Mouse (Mus musculus): ENCODE data around the gene Gm20547. TPM values are rescaled to one million over a fixed set of nuclear protein-coding genes. Genes with fewer than 3 reads are reported as not detected.
"Not testable (repeated sequence)": the region's sequence is repeated elsewhere in the genome, so short reads cannot be mapped to it uniquely, and the experiment has no call there.

Gm20547 gene
- polyA plus RNA-seq, 1 experiment from 2014 or later: 0.07 TPM

- Histone ChIP-seq H3K27me3 (ENCODE audit: low read depth, poor library complexity, severe bottlenecking) (no peaks in the 10 kb centered on the region), H3K4me3 (no peak overlapping the region), H3K36me3 (peaks cover 74% of the 10 kb centered on the region), H3K9me3 (replicated peaks) (no peaks in the 10 kb centered on the region), H3K4me1 (peaks cover 18% of the 10 kb centered on the region), H3K27ac (replicated peaks) (no peak overlapping the region)
- 92% methylated on average over 9 of the region's 9 CpGs for WGBS
- no peak for DNase-seq (ENCODE audit: low spot score)
Observed at GRCm38 (mm10) chr17:34902895-34903294, 21.1 kb upstream of the Gm20547 start.

DNA sequence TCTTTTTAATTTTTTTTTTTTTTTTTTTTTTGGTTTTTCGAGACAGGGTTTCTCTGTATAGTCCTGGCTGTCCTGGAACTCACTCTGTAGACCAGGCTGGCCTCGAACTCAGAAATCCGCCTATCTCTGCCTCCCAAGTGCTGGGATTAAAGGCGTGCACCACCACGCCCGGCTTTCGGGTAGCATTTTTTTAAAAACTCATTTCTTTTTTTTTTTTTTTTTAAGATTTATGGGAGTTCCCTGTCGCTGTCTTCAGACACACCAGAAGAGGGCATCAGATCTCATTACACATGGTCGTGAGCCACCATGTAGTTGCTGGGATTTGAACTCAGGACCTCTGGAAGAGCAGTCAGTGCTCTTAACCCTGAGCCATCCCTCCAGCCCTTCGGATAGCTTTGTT is 20.1 kb upstream of the Gm20547 start:
- Histone ChIP-seq H3K36me3 (peaks cover 65% of the 10 kb centered on the region), H3K4me1 (peaks cover 28% of the 10 kb centered on the region)
- not testable (repeated sequence) for H3K27me3 ChIP-seq (ENCODE audit: low read depth, poor library complexity, severe bottlenecking); H3K9me3 ChIP-seq (replicated peaks); H3K4me3 ChIP-seq; DNase-seq (ENCODE audit: low spot score); H3K27ac ChIP-seq (replicated peaks)
- WGBS: 92% methylated on average over 9 of the region's 10 CpGs

DNA sequence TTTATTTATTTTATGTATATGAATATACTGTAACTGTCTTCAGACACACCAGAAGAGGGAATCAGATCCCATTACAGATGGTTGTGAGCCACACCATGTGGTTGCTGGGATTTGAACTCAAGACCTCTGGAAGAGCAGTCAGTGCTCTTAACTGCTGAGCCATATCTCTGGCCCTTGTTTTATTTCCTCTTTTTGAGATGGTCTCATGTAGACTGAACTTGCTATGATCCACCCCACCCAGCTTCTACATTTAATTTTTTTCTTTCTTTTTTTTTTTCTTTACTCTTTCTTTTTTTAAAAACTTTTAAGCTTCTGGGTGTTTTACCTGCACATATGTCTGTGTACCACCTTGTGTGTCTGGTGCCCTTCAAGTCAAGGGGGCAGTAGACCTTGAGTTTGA is 19.0 kb upstream of the Gm20547 start:
- H3K36me3 ChIP-seq: peaks cover 65% of the 10 kb centered on the region
- H3K27ac ChIP-seq (replicated peaks); H3K27me3 ChIP-seq (ENCODE audit: low read depth, poor library complexity, severe bottlenecking); H3K9me3 ChIP-seq (replicated peaks); DNase-seq (ENCODE audit: low spot score): not testable (repeated sequence)
- H3K4me3 ChIP-seq: peak overlapping the region; percentile 16
- H3K4me1 ChIP-seq: peaks cover 39% of the 10 kb centered on the region

- no peak for DNase-seq (ENCODE audit: low spot score)
- peak overlapping the region; percentile 100 for H3K4me3 ChIP-seq
- peaks cover 60% of the 10 kb centered on the region for H3K36me3 ChIP-seq
- H3K4me1 ChIP-seq: peaks cover 49% of the 10 kb centered on the region
- peak overlapping the region; percentile 99 for H3K27ac ChIP-seq (replicated peaks)
- H3K27me3 ChIP-seq (ENCODE audit: low read depth, poor library complexity, severe bottlenecking): no peaks in the 10 kb centered on the region
- 6% methylated on average over 5 of the region's 5 CpGs for WGBS
- H3K9me3 ChIP-seq (replicated peaks): peaks cover 7% of the 10 kb centered on the region; the same call in 1 of the 2 replicates
Observed at GRCm38 (mm10) chr17:34899890-34900243, 18.0 kb upstream of the Gm20547 start.

- WGBS: under 1% methylated on average over 45 of the region's 45 CpGs
- H3K27ac ChIP-seq (replicated peaks): peak overlapping the region; percentile 99
- peaks cover 54% of the 10 kb centered on the region for H3K36me3 ChIP-seq
- H3K27me3 ChIP-seq (ENCODE audit: low read depth, poor library complexity, severe bottlenecking): no peaks in the 10 kb centered on the region
- peak; percentile 69 for DNase-seq (ENCODE audit: low spot score)
- peaks cover 7% of the 10 kb centered on the region; the same call in 1 of the 2 replicates for H3K9me3 ChIP-seq (replicated peaks)
- H3K4me1 ChIP-seq: peaks cover 53% of the 10 kb centered on the region
- peak overlapping the region; percentile 100 for H3K4me3 ChIP-seq
Observed at GRCm38 (mm10) chr17:34899053-34899889, 17.4 kb upstream of the Gm20547 start.

GRCm38 (mm10) chr17:34898706-34899052 is 16.8 kb upstream of the Gm20547 start:
- 0% methylated on average over 24 of the region's 47 CpGs for WGBS
- Histone ChIP-seq H3K4me1 (peaks cover 59% of the 10 kb centered on the region), H3K36me3 (peaks cover 49% of the 10 kb centered on the region), H3K27ac (replicated peaks) (peak overlapping the region; percentile 99), H3K27me3 (ENCODE audit: low read depth, poor library complexity, severe bottlenecking) (no peaks in the 10 kb centered on the region), H3K9me3 (replicated peaks) (peaks cover 7% of the 10 kb centered on the region; the same call in 1 of the 2 replicates), H3K4me3 (peak overlapping the region; percentile 100)
- no peak for DNase-seq (ENCODE audit: low spot score)

GRCm38 (mm10) chr17:34898160-34898586 is 16.3 kb upstream of the Gm20547 start, which contains the start of the genes C2 and Ehmt2:
Gene C2 (minus strand): TSS chr17:34898265.
Gene Ehmt2 (plus strand): TSS chr17:34898469.
- DNase-seq (ENCODE audit: low spot score): peak; percentile 88
- H3K27ac ChIP-seq (replicated peaks): peak within 1 kb of the TSS; percentile 99
- H3K9me3 ChIP-seq (replicated peaks): peaks cover 7% of the 10 kb centered on the region; the same call in 1 of the 2 replicates
- H3K27me3 ChIP-seq (ENCODE audit: low read depth, poor library complexity, severe bottlenecking): no peaks in the 10 kb centered on the region
- peak within 1 kb of the TSS; percentile 100 for H3K4me3 ChIP-seq
- peaks cover 64% of the 10 kb centered on the region for H3K4me1 ChIP-seq
- 0% methylated on average over 15 of the region's 44 CpGs for WGBS
- H3K36me3 ChIP-seq: peaks cover 43% of the 10 kb centered on the region

GRCm38 (mm10) chr17:34897373-34898159 is 15.7 kb upstream of the Gm20547 start:
- WGBS: 27% methylated on average over 10 of the region's 10 CpGs
- no peak for DNase-seq (ENCODE audit: low spot score)
- peaks cover 67% of the 10 kb centered on the region for H3K4me1 ChIP-seq

DNA sequence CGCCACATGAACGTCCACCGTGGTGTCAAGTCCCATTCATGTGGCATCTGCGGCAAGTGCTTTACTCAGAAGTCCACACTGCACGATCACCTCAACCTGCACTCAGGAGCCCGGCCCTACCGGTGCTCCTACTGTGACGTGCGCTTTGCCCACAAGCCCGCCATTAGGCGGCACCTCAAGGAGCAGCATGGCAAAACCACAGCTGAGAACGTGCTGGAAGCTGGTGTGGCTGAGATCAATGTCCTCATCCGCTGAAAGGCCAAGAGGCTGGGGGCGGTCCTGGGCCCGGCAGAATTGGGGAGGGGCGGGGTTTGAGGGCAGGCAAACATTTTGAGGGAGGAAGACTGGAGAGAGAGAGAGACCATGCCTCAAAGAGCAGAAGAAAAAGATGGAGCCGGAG is 14.5 kb upstream of the Gm20547 start:
- Histone ChIP-seq H3K36me3 (peaks cover 27% of the 10 kb centered on the region), H3K27me3 (ENCODE audit: low read depth, poor library complexity, severe bottlenecking) (no peaks in the 10 kb centered on the region), H3K4me1 (peaks cover 67% of the 10 kb centered on the region), H3K27ac (replicated peaks) (peak overlapping the region; percentile 98), H3K9me3 (replicated peaks) (peaks cover 7% of the 10 kb centered on the region; the same call in 1 of the 2 replicates), H3K4me3 (peak overlapping the region; percentile 100)
- no peak for DNase-seq (ENCODE audit: low spot score)
- 87% methylated on average over 17 of the region's 17 CpGs for WGBS

More at GRCm38 (mm10) chr17:34897373-34898159, 15.7 kb upstream of the Gm20547 start:
- Histone ChIP-seq H3K27ac (replicated peaks) (peak overlapping the region; percentile 99), H3K4me3 (peak overlapping the region; percentile 100), H3K36me3 (peaks cover 37% of the 10 kb centered on the region), H3K27me3 (ENCODE audit: low read depth, poor library complexity, severe bottlenecking) (no peaks in the 10 kb centered on the region), H3K9me3 (replicated peaks) (peaks cover 7% of the 10 kb centered on the region; the same call in 1 of the 2 replicates)

- Histone ChIP-seq H3K9me3 (replicated peaks) (peaks cover 7% of the 10 kb centered on the region; the same call in 1 of the 2 replicates), H3K27ac (replicated peaks) (peak overlapping the region; percentile 98), H3K4me1 (peaks cover 66% of the 10 kb centered on the region), H3K36me3 (peaks cover 20% of the 10 kb centered on the region), H3K4me3 (peak overlapping the region; percentile 100), H3K27me3 (ENCODE audit: low read depth, poor library complexity, severe bottlenecking) (no peaks in the 10 kb centered on the region)
- DNase-seq (ENCODE audit: low spot score): no peak
- 94% methylated on average over 15 of the region's 15 CpGs for WGBS
Observed at GRCm38 (mm10) chr17:34895724-34896123, 13.9 kb upstream of the Gm20547 start.

DNA sequence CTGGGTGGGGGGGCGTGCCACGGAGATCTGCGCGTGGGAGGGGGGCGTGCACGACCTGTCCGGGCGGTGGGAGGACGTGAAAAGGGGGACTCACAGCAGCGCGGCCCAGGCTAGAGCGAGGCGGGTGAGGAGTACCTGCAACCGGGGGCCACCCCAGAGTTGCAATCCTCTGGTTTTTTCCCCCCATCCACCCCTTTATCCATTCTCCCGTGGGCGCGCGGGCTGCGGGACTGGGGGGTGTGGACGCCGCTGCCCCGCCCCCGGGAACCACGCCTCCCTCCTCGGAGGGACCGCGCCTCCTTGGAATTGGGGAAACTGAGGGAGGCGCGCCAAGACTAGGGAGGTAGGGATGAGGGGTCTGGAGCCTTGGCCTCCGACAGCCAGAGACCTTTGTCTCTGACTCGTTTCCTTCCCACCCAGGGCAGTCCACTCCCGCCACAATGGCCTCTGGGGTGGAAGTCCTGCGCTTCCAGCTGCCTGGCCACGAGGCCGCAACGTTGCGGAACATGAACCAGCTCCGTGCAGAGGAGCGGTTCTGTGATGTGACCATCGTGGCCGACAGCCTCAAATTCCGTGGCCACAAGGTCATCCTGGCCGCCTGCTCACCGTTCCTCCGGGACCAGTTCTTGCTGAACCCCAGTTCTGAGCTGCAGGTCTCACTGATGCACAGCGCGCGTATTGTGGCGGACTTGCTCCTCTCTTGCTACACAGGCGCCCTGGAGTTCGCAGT is 13.1 kb upstream of the Gm20547 start:
- Histone ChIP-seq H3K4me3 (peak overlapping the region; percentile 100), H3K4me1 (peaks cover 59% of the 10 kb centered on the region), H3K9me3 (replicated peaks) (peaks cover 7% of the 10 kb centered on the region; the same call in 1 of the 2 replicates), H3K27ac (replicated peaks) (peak overlapping the region; percentile 98), H3K27me3 (ENCODE audit: low read depth, poor library complexity, severe bottlenecking) (no peaks in the 10 kb centered on the region), H3K36me3 (peaks cover 16% of the 10 kb centered on the region)
- DNase-seq (ENCODE audit: low spot score): peak; percentile 53
- WGBS: 9% methylated on average over 51 of the region's 51 CpGs

- no peaks in the 10 kb centered on the region for H3K27me3 ChIP-seq (ENCODE audit: low read depth, poor library complexity, severe bottlenecking)
- H3K4me1 ChIP-seq: peaks cover 51% of the 10 kb centered on the region
- peak; percentile 96 for DNase-seq (ENCODE audit: low spot score)
- under 1% methylated on average over 39 of the region's 51 CpGs for whole genome bisulfite sequencing
- H3K4me3 ChIP-seq: peak overlapping the region; percentile 100
- H3K27ac ChIP-seq (replicated peaks): peak overlapping the region; percentile 98
- peaks cover 16% of the 10 kb centered on the region for H3K36me3 ChIP-seq
- H3K9me3 ChIP-seq (replicated peaks): peaks cover 7% of the 10 kb centered on the region; the same call in 1 of the 2 replicates
Observed at GRCm38 (mm10) chr17:34894074-34894597, 12.3 kb upstream of the Gm20547 start.
